Mouse (Mus musculus) thymus, postnatal 4 days (tissue): ENCODE measurements around the gene Xpnpep2.

Experiments
- DNase-seq: peaks from one replicate; pipeline ENCODE4 v3.0.0; 2021

Xpnpep2 gene

DNA sequence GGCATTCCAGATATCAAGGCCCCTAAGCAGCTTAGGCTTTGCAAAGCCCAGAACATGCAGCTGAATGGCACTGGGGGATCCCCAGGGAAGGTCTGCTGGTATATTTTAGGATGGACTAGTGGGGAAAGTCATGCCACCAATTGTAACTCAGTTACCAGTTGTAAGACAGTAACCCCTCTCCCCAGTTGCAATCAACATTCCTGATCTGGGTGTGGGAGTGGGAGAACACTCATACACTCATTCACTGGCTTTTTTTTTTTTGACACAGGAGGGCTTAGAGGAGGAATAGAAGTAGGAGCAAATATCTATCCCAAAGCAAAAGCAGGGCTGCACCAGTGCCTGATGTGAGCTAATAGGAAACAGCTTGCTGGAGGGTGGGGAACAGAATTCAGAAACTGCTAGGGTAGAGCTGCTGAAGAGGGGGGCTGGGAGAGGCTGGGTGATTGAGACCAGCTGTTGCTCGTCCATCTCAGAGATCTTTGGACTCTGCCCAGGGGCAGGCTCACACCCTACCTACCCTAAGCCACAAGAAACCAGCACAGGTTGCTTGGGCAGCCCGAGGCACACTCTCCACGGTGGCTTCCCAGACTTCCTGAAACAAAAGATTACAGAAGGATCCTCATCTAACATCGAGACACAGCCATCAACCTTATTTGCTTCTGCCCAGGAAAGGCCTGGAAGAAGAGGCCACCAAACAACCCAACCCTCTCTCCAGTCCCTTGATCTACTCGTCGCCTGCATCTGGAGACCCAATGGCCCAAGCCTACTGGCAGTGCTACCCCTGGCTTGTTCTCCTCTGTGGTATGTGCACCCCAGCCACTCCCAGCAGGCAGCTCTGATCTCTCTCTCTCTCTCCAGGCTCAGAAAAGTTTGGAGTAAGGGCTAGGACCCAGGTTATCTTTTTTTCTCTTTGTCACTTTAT is at the start of gene Xpnpep2:
Gene Xpnpep2 (plus strand): TSS at position 332 of the 922 bp plus-strand sequence.
- DNase-seq, result no peak

DNA sequence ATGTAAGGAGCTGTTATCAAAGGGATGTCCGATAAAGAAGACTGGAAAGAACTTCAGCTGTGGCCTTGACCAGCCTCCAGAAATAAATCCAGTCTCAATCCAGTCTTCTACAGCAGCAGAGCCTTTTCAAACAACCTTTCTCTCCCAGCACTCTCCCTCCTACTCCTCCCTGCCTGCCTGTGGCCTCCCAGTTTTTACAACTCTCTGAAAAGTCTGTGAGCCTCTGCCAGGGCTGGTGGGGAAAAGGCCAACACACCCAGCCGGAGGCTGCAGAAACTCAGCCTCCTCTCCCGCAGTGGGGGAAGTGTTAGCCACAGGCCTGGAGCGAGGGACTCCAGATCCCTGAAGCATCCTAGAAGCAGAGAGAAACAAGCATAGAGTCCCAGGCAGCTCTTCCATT is 46.0 kb upstream of the Xpnpep2 start:
- no peak for DNase-seq

DNA sequence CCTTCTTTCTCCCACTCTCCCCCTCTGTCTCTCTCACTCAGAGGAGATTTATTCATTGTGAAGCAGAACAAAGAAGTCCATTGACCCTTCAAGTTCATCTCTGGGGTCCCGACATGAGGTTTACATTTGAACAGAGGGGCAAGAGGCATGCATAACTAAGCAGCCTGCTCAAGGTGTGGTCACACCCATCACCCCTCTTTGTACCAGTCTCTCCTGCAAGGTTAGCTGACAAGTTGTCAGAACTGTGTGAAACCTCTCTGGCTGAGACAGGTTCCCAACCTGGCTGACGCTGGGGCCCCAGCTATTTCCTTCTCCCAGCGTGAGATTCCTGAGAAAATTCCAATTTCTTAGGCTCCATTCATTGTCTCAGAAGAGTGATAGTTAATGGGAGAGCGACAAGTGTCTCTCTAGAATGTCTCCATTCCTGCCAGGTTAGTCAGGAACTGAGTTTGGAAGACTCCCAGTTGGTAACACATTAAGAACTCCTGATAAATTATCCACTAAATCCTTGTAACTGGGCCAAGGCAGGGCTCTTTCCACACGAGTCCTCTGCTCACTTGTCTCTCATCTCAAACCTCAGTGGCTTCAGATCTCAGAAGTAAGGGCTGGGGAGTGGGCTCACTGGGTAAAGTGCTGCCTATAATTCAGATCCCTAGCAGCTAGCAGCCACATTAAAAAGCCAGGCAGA is 44.2 kb upstream of the Xpnpep2 start:
- DNase-seq, result no peak

DNA sequence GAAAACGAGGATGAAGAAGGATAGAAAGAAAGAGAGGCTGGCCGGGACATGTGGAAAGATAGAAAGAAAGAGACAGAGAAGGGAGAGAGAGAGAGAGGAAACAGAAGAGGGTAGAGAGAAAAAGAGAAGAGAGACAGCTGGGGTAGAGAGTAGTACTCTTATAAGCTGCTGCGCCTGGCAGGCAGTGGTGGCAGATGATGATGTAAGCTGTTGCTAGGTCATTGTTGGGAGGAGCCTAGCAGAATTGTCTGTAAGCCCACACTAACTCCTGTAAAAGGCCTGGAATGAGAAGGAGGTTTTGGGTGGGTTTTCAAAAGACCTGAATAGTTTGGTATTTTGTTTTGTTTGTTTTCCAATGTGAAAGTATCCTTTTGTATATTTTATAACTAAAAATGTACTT is 41.6 kb upstream of the Xpnpep2 start:
- no peak for DNase-seq

DNA sequence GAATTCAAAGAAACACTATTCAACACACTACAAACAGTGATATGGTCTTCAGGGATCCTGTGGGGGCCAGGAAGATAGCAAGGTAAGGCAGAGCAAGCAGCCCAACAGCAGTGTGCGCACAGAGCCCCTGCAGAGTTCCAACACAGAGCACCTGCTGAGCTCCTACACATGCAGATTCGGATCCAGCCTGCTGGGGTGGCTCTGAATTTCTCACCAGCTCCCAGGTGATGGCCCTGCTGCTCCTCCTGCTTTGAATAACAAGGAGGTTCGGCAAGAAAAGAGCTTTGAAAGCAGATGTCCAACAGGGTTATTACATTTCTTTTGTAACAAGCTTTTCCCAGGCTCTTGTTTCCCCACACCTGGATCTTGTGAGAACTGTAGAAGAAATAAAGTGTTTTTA is 36.6 kb upstream of the Xpnpep2 start:
- DNase-seq, result no peak

DNA sequence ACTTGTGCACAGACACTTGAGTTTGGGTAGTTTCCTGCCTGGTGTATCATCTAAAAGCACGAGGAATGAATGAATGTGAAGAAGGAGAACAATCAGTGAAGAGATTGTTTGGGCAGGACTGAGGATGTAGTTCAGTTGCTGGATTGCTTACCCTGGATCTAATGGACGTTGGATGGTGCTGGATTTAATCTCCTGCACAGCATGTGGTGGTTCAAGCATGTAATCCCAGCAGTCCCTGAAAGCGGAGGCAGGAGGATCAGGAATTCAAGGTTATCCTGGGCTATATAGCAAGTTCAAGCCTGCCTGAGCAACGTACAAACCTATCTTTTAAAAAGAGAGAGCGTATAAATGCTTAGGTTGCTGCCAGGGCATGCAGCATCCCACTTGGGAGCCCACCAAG is 36.1 kb upstream of the Xpnpep2 start:
- no peak for DNase-seq

DNA sequence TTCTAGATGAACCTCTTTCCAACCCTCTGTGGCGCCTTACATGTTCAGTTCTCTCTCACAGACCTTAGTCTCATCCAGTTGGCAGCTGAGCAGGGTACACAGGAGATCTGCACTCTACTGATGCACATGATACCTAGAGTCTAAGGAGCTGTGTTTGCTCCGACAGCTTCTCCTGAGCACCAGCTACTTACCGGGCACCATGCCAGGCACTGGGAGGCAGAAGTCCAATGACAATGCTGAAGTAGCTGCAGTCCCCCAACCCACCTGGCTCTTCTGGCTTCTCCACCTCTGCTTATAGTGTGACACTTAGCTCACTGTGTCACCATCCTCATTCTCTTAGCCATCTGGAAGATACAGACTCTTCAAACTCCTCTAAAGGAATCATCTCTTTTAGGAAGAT is 33.8 kb upstream of the Xpnpep2 start:
- no peak for DNase-seq

DNA sequence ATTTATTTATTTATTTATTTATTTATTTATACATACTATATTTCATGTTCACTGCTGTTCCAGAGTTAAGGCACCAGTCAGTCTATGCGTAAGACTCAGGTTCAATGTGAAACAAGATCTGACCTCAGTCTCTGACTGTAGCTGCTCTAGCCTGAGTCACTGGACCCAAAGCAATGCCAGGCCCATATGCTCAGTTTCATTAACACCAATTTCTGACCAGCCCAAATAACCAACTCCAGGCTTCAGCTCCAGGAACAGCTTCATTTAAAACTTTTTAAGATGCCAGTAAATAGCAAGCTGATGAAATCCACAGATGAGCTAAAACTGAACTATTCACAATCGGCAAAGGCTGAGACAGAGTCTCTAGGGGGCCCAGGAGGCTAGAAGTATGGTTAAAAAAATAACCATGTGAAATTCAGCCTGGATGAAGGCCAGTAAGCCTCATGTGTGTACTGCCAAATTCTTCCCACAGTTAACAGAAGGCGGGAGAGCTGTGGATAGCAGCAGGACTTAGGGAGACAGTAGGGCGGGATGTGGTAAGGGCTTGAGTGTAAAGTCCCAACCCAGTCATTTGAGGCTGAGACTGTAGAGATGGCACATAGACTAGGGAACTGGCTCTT is 31.6 kb upstream of the Xpnpep2 start:
- no peak for DNase-seq

DNA sequence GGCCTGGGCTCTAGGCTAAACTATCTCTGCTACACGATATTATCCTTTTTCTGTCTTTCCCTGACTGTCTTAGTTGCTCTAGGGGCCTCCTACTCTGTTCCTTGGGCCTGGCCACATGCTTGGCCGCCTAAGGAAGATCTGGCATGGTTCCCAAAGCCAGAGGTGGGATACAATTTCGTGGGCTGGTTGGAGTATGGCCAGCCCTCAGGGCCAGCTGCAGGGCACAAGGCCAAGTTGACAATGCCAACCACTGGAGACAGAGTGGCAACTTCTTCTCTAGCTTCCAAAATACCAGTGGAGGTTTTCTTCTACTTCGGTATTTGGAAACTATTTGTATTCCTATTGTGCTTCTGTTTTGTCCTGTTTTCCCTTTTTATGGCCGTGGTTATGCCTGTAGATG is 26.2 kb upstream of the Xpnpep2 start:
- DNase-seq, result no peak

DNA sequence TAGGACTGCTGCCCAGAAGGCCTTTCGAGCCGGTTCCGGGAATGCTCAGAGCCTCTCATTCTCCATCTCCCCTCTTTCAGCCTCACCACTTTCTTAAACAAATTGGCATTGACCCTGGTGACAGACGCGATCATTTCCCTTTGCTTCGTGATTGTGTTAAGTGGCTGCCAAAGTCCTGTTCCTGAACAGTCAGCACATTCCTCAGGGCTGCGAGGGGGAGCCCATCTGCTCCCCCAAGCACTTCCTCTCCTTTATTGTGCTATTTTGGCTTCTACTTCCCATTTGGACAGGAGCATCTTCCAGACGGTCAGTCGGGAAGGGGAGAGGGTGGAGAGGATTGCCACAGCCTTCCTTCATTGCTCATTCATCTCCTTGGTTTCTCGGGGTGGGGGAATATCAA is 16.4 kb upstream of the Xpnpep2 start:
- no peak for DNase-seq

DNA sequence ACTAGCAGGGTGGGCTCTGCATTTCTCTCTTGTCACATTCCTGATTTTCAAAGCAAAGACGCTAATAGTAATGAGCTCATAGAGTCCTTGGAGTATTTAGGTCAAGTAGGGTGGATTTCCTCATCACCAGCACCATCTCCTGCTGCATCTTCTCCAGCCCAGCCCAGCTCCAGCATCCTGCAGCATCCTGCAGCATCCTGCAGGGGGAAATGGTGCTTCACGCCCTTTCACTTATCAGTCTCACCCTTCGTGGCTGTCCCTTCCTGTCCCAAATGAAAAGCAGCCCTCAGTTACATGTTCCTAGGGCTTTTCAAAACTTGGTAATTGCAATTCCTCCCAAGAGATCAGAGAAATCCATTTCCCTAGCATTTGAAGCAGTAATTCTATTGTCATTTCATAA is 15.0 kb upstream of the Xpnpep2 start:
- peak; percentile 47 for DNase-seq

DNA sequence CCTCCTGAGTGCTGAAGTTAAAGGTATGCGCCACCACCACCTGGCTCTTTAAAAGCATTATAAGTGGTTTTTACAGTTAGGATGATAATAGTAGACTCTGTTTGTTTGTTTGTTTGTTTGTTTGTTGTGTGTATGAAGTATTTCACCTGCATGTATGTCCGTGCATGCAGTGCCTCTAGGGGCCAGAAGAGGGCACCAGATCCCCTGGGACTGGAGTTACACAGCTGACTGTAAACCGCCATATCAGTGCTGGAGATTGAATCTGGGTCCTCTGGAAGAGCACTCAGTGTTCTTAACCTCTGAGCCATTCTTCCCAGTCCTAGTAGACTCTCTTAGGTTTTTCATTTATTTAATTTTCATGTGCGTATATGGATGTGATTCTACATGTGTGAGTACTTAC is 13.9 kb upstream of the Xpnpep2 start:
- peak; percentile 82 for DNase-seq

DNA sequence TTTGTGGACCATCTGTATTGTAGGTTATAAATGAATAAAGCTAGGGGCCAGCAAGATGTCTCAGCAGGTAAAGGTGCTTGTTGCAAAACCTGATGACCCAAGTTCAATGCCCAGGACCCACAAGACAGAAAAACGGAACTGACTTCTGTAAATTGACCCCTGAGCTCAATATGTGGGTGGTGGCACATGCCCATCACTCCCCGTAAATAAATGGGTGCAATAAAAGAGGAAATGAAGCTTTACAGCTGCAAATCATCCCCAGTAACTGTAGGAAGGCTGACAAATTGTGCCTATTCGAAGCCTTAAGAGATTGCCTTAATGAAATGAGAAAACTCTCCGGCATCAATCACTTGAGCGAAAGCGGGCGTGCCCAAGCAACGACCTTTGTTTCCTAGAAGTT is 11.9 kb upstream of the Xpnpep2 start:
- no peak for DNase-seq

DNA sequence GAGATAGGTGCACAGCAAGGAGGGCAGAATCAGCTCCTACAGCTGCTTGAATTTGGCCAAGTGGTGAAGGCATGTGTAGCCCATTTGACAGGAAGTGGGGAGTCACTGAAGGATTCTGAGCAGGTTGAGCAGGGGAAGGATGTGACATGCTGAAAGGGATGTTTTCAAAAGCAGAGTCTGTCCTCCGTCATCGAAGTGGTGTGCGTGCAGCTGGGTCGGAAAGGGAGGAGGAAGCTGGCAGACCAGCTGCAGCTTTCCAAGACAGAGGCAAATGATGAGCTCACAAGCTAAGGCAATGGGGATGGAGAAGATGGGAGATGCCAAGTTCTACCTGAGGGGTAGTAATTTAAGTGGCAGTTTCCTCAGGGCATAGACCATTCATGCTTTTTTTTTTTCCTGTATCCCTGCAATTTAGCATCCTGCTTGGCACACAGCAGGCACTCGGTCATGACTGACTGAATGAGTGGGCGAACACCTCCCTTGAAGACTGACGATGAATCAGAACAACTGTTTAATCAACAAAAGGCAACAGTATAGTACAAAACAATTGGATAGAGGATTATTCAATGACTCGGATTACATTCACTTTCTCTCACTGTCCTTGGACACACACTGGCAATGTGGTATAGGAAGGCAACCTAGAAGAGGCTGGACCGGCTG is 9.9 kb upstream of the Xpnpep2 start:
- peak; percentile 45 for DNase-seq

DNA sequence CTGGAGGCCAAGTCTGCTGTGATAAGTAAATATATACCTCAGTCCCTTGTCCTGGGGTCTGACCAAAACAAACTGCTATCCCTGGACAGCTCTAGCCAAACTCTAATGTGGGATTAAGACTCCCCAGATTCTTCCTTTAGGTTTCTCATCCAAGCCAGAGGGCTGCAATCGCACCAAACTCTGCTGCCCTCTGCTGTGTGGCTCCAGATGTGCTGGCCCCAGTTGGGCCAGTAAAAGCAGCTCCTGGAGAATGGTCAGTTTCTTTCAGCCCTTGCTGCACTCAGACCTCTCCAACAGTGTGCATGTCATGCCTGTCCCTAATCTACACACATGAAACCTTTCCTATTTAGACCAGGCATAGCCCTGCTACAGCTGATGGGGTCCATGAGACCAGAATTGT is 8.7 kb upstream of the Xpnpep2 start:
- DNase-seq, result peak; percentile 39

DNA sequence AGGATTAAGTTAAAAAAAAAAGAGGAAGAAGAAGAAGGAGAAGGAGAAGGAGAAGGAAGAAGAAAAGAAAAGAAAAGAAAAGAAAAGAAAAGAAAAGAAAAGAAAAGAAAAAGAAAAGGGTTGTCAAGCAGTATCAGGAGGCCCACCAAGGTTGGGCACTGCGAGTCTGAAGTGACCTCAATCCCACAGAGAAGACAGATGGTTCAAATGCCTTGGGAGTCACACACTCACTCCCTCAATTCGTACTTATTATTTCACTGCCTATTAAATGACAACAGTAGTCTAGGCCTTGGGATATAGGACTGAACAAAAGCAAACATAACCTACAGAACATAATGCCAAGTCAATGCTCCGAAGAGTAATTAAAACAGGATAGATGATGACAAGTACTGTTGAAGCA is 5.3 kb upstream of the Xpnpep2 start:
- DNase-seq, result no peak

DNA sequence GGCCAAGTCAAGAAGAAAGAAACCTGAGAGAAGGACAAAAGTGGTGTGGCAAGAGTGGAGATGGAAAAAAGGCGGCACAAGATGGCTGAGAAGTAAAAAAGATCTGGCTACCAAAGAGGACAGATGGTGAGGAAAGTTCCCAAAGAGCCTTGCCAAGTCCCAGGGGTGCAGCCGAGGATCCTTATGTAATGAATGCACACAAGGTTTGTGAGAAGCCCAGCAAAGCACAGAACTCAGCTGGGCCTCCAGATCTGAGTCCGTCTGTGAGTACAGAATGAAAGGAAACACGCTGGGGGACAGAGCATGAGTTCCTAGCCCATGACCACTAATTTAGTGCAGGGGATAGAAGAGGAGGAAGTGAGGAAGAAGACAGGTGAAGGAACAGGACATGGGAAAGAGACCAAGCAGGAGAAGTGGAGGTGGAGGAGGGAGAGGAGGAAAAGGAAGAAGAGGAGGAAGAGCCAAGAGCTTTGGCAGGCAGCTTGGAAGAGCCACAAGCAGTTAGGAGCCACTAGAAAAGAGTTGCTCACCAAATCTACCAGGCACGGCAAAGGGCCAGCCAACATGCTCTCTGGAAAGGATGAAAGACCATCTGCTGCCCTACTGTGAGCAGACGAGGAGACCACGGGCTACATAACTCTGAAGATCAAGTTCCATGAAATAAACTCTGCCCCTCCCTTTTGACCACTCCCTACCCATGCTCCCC is 3.6 kb upstream of the Xpnpep2 start:
- no peak for DNase-seq

DNA sequence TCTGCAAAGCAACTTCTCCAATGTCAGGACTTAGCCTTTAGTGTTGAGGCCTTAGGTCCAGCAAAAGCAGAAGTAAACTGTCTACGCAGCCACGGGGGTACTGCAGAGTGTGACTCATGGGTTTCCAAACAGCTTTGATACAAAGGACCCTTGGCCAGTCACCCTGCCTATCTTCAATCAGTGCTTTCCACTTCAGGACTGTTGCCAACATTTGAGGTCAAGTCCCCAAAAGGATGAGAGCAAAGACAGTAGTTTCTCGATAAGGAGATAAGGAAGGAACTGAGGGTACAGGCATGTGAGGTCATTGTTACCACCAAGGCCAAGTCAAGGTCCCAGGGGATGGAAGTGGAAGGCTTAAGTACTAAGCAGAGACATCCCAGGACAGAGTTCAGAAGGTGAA is 2.3 kb upstream of the Xpnpep2 start:
- DNase-seq, result no peak

DNA sequence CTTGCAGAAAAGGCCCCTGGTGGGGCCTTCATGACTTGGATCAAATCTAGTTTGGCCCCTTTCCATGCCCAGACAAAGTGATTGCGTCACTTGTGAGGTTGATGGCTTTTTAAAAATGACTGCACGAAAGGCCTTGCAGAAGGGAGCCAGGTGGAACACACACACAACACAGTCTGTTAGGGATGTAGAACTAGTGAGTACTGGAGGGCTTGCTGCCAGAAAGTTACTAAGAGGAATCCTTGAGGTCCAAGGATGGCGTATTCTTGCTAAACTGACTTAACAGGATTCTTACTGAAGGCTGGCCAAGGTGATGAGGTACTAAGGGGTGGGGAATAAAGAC is 761 bp downstream of the Xpnpep2 start:
- no peak for DNase-seq

DNA sequence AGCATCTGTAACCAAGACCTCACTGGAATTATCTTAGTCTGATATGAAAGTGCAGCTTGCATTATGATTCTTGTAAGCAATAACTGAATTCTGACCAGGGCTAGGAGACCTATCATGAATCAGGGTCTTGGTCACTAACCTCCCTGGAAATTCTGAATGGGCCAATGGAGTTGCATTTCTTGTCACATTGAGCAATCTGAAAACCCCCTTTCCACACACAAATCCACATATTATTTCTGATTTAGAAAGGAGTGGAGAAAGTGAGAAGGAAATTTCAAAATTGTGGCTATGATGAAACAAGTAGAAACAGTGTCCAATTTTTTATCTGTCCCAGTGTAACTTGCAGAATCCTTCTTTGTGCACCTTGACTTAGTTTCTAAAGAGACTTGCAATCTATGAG is 10.8 kb downstream of the Xpnpep2 start:
- no peak for DNase-seq

DNA sequence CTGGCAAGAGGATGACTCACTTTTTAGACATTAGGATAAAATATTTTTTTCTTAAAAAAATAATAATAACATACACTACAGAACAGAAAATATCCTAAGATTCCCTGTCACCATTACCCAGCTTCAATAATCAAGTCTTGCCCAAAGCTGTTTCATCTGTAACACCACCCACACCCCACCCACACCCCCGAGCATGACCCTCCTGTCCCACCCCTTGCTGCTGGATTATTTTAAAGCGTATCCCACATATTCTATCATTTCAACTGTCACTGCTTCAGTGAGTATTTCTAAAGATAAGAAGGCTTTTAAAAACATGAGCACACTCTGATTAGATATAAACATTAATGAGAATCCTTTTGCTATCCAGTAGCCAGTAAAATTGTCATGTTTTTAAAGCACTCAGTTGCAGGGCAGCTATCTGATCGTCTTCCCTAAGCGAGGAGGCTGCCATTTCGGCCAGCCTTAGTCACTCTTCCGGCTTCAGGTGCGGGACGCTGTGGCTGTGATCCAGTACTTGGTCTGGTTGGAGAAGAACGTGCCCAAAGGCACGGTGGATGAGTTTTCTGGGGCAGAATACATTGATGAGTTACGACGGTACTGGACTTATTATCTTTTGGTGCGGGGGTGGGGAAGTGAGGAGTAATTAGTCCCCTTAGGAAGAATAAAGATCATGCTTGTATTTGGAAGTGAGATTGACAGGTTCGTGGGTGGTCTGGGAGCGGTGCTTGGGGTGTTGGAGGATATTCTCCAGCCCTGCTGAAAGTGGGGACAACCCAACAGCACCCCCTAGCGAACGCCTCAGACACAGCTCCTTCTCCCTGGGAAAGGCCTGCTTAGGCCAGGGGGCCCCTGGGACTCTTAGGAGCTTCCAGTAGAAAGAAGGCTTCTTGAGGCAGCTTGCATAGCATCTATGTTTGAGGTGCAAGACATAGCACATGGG is 15.9 kb downstream of the Xpnpep2 start:
- peak; percentile 85 for DNase-seq
